Mouse (Mus musculus) urinary bladder, postnatal 10 days (tissue): Measurements from ENCODE around the gene Ethe1.

ENCODE experiments used
- DNase-seq: peaks from one replicate; pipeline ENCODE4 v3.0.0; 2022; ENCODE audit warnings: low spot score

Gene Ethe1

DNA sequence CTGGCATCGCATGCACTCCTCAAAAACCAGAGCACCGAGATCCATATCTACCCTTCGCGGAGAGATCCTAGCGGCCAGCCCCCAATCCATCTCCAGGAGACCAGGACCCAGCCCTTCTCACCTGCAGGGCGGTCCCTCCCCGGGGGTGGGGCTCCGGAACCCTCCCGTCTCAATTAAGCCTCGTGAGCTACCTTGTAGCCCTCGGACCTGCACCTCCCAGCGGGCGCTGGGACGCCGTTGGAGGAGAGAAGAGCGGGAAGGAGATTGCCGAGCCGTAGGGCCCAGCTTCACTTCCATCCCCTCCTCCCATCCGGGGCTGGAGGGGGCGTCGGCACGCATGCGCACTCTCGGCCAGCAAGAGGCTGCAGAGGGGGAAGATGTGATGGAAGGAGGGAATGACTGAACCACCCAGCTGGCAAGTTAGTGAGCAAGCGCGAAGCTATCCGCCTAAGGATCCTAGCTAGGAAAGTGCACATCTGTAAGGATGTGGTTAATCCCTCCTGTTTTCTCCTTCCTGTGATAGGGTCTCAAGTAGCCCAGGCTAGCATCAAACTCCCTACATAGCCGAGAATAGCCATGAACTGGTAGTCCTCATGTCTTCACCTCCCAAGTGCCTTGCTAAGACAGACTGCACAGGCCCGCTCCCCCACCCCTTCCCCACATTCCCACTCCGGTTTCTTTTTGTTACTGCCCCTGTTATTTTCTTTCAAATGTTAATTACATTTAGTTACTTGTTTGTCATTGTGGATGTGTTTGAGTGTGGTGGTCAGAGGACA is at the start of gene Ethe1, which contains the start of gene Zfp575:
Gene Ethe1, plus strand, starts transcription at position 214 of the 776 bp plus-strand sequence.
Gene Zfp575, minus strand, starts transcription at position 312 of the 776 bp plus-strand sequence.
- DNase-seq, result no peak

DNA sequence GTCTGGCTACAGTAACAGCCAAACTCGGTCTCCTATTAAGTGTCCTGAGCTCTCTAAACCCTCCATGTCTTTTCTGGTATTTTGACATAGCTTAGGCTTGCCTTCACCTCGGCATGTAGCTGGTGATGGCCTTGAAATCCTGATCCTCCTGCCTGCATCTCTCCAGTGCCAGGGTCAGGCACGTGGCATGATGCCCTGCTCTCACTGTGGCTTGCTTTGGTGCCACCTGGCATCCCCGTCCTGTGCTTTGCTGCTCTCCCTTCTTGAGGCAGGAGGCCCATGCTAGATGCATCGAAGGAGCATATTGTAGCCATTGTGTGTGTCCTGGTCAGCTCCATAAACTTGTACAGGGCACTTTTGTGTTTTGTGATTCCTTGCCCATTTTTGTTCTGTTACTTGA is 49.8 kb upstream of the Ethe1 start:
- no peak for DNase-seq

GRCm38 (mm10) chr7:24538154-24538553 is 49.2 kb upstream of the Ethe1 start:
- no peak for DNase-seq

DNA sequence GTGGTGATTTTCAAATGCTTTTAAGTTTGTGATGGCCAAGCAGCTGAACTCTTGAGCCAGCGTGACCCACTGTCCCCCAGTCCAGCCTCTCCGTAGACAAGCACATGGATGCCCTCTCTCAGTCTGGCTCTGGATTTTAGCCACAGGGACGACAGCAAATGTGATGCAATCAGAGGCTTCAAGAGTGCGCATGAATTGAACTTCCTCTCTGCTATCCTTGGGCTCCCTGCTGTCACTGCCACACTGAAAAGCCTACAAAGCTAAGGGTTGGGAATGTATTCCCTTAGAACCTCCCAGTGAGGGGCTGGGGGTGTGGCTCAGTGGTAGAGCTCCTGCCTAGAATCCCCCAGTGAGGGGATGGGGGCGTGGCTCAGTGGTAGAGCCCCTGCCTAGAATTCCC is 48.6 kb upstream of the Ethe1 start:
- no peak for DNase-seq

DNA sequence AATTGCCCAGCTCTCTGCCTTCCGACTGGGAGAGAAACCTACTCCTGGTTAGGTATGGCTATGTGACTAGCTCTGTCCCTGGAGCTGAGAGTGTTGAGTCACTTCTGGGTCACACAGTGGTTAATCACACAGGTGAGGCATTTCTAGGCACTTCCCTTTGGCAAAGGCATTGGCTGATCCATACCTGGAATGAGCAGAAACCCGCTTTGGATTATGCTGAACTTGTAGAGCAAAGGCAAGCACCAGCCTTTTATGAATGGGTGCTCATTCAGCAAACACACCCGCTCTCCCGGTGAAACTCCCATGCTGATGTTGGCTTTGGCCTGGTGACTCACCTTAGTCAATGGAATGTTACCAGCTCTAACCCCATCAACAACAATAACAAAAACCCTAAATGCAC is 47.7 kb upstream of the Ethe1 start:
- no peak for DNase-seq

GRCm38 (mm10) chr7:24544506-24544905 is 42.8 kb upstream of the Ethe1 start:
- no peak for DNase-seq

DNA sequence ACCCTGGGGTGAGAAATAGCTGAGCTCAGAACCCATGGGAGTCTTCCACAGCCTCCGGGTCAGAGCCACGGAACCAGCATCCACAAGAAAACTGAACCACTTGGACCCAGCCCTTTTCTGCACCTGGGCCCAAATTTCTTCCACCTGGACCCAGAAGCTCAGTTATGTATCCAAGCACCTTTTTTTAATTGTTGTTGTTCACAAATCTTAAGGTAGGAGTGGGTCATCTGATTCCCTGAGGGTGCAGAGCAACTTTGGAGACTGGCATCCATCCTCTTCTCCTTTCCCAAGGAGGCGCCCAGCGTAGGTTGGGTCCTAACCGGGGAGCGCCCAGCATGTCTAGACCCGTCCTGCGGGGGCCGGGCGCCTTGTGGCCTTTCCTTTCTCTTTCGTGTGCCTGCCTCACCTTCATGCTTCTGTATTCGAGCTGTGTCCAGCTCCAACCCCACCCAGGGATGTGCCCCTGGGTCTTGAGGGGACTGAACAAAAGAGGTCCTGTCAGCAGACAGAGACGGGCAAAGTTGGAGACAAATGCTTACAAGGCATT is 41.2 kb upstream of the Ethe1 start, which contains the start of the genes Pinlyp and Xrcc1:
Gene Pinlyp, minus strand, starts transcription at position 51 of the 547 bp plus-strand sequence.
Gene Xrcc1, plus strand, starts transcription at position 222 of the 547 bp plus-strand sequence.
- no peak for DNase-seq

GRCm38 (mm10) chr7:24546634-24547389 is 40.5 kb upstream of the Ethe1 start:
- peak; percentile 96 for DNase-seq

- no peak for DNase-seq
Observed at GRCm38 (mm10) chr7:24547534-24548036, 39.8 kb upstream of the Ethe1 start.

- no peak for DNase-seq
Observed at GRCm38 (mm10) chr7:24551985-24552759, 35.2 kb upstream of the Ethe1 start.

DNA sequence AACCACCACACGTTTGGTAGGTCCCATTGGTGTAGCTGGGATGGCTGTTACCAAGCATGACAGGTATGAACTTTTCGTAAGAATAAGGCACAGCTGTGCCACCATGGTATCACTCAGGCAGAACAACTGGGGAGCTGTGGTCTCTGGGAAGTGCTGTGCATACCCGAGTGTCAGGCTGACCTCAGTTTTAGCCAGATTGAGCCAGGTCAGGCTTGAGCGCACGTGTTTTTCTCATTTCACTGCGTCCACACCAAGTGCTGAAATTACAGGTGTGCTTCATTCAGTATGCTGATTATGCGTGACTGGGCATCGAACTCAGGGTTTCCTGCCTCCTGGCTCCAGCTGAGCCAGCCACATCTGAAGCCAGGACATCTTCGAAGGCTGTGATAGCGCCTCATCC is 31.6 kb upstream of the Ethe1 start:
- no peak for DNase-seq

DNA sequence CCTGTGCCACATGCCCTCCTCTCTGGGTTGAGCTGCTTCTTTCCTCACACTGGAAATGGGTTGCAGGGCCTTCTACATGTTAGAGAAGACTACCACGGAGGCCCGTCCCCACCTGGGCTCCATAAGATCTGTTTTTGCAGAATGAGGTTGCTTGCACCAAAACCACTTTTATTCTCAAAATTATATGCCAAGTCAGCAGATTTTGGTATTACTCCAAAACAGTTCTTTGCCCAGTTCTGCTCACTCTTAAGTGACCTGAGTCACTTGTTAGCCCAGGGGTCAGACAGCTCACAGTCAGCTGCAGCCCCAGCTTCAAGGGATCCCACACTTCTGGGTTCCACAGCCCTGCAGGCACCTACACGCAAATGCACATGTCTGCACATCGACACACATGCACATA is 25.9 kb upstream of the Ethe1 start:
- DNase-seq, result no peak

- DNase-seq, result no peak
Observed at GRCm38 (mm10) chr7:24563191-24563836, 24.0 kb upstream of the Ethe1 start.

GRCm38 (mm10) chr7:24563837-24564206 is 23.5 kb upstream of the Ethe1 start:
- no peak for DNase-seq

GRCm38 (mm10) chr7:24564607-24565265 is 22.6 kb upstream of the Ethe1 start:
- no peak for DNase-seq

DNA sequence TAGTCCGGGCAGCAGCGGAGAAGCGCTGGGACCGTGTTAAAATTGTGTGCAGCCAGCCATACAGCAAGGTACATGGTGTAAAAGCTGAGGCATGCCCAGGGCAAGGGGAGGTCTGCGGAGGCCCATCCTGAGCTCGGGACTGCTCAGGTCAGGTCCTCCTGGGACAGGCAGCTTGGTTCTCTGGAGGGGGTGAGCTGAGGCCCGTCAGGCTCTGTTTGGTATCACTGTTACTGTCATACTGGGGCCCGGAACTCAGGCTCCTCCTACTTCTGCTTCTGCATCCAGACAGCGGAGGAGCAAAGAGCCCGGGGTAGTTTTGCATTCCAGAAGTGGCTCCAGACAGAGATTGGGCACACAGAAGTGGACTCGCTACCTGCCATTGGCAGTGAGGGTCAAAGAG is 21.7 kb upstream of the Ethe1 start:
- no peak for DNase-seq

DNA sequence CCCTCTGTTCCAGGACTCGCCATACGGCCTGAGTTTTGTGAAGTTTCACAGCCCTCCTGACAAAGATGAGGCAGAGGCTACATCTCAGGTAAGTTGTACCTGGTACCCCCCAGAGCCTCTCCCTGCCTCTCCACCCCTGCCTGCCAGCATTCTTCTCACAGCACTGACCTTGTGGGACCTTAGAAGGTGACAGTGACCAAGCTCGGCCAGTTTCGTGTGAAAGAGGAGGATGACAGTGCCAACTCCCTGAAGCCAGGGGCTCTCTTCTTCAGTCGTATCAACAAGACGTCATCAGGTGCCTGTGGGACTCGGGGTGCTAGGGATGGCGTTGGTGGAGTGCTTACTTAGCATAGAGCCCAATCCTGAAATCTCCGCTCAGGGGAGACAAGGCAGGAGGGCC is 21.1 kb upstream of the Ethe1 start:
- DNase-seq, result no peak

DNA sequence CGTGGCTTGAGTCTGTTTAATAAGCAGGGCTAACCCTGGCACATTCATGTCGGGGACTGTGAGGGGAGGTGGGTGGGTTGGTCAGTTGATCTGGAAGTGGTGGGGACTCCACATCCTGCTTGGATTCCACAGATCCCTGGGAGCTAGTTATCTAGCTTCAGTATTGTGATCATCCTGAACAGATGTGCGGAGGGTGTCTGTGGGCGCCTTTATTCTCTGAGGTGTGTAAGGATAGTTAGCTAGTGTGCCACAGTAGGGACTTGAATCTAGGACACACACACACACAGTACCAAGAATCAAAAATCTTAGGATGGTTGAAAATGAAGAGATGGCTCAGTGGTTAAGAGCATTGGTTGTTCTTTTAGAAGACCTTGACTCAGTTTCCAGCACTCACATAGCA is 18.8 kb upstream of the Ethe1 start:
- DNase-seq, result no peak

DNA sequence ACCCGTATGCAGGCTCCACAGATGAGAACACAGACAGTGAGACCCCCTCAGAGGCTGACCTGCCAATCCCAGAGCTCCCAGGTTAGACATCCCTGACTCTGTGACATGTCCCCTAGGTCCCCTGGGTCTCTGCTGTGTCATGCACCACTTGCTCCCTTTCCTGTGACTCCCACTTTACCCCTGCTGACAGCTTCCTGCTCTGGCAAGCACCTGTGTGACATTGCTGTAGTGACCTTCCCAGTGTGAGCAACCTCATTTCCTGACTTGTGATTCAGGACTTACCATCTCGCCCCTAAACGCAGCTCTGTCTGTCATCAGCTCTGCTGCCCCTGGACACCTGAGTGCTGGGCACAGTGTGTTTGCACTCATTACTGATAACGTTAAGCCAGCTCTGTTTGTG is 16.3 kb upstream of the Ethe1 start:
- DNase-seq, result no peak

DNA sequence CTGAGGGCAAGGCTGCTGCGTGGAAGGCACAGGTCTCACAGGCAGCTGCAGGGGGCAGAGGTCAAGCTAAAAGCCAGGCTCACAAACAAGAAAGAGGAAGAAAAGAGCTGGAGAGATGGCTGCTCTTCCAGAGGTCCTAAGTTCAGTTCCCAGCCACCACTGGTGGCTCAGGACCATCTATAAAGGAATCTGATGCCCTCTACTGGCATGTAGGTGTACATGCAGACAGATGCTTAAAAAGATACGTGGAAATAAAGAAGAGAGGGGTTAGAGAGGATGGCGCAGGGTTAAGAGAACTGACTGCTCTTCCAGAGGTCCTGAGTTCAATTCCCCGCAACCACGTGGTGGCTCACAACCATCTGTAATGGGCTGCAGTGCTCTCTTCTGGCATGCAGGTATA is 14.9 kb upstream of the Ethe1 start:
- no peak for DNase-seq

DNA sequence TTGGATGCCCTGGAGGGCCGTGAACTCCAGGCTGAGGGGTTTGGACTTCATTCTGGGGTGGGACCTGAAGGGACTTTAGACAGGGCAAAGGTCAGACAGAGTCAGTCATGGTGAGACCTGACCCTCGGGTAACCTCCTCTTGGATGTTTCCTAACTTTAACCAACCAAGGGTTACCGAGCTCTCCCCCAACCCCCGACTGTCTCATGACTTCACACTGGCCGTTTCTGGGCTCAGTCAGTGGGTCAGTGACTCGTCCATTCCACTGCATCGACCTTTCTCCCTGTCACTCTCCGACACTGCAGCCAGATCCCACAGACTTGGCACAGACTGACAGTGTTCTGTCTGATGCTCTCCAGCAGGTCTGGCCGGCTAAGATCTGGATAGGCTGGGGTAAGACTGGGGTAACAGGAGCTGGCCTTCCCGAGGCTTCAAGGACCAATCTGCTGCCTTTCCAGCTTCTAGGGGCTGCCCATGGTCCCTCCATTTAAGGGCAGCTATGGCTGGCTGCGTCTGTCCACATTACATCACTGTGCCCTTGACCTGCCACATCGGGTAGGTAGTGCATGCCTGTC is 13.0 kb upstream of the Ethe1 start:
- DNase-seq, result no peak
